ENCODE assay signal across 23 mouse cellular contexts in the genomic region with DNA sequence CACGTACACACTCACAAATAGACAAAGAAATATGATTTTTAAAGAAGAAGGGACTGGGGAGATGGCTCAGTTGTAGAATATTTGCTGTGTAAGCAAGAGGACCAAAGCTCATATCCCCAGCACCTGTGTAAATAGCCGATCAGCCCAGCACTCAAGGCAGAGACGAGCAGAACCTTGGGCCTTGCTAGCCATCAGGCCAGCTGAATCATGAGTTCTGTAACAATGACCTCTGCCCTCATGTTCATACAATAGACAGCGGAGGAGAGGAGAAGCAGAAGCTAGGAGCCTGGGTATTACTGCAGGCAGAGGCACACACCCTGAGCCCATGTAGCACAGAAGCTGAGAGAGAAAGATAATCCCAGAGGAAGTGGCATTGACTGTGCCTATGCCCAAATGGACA. TPM values are rescaled to one million over a fixed set of nuclear protein-coding genes. Genes with fewer than 3 reads are reported as not detected.
DNase-seq lines count a peak whose midpoint lies in the region; ATAC-seq and TF ChIP-seq lines count a peak whose summit lies in the region.
"Had no signal": no experiment of that assay in that cellular context is flagged by ENCODE, and none has a peak within 500 bp of the region (broad histone marks: within the 10 kb centered on the region; RNA-seq: fewer than 3 reads in every experiment).

No protein-coding gene starts in this region.

- H3K4me3 ChIP-seq in stomach, embryonic 16.5 days (replicated peaks; ENCODE audit: low read length) = no peak overlapping the region
- H3K4me3 ChIP-seq in stomach, postnatal 0 days (ENCODE audit: low read depth, low read length) = no peak overlapping the region
- H3K4me3 ChIP-seq: embryonic facial prominence, embryonic 13.5 days; forebrain, embryonic 12.5 days; heart, adult 2 months; heart, embryonic 12.5 days; hindbrain, embryonic 10.5 days had no signal

- H3K4me2 ChIP-seq in stomach, embryonic 16.5 days (ENCODE audit: low read depth, low read length) = no peak overlapping the region
- H3K4me2 ChIP-seq in stomach, postnatal 0 days (replicated peaks; ENCODE audit: low read depth) = no peak overlapping the region
- H3K4me2 ChIP-seq: embryonic facial prominence, embryonic 13.5 days; forebrain, embryonic 12.5 days; heart, embryonic 12.5 days had no signal

- TF ChIP-seq EP300 in stomach, postnatal 0 days (optimal IDR thresholded peaks at IDR 0.05) = no peak

- no peaks in the 10 kb centered on the region for H3K9me3 ChIP-seq in stomach, embryonic 16.5 days (replicated peaks; ENCODE audit: control insufficient read depth, low read length)
- no peaks in the 10 kb centered on the region for H3K9me3 ChIP-seq in stomach, postnatal 0 days (ENCODE audit: control insufficient read depth, low read length)
- H3K9me3 ChIP-seq: embryonic facial prominence, embryonic 13.5 days; forebrain, embryonic 12.5 days; G1E; heart, embryonic 12.5 days; hindbrain, embryonic 10.5 days had no signal

- H3K9ac ChIP-seq in stomach, embryonic 16.5 days (ENCODE audit: low read length) = no peak overlapping the region
- H3K9ac ChIP-seq in stomach, postnatal 0 days (ENCODE audit: low read length) = no peak overlapping the region
- H3K9ac ChIP-seq: embryonic facial prominence, embryonic 13.5 days; forebrain, embryonic 12.5 days; heart, embryonic 12.5 days had no signal

- intact Hi-C loops in left cerebral cortex, postnatal 10 days (cut with DNase I) = no loop called here

- no peak overlapping the region for H3K27ac ChIP-seq in stomach, embryonic 16.5 days (ENCODE audit: low read length)
- no peak overlapping the region for H3K27ac ChIP-seq in stomach, postnatal 0 days (replicated peaks)
- H3K27ac ChIP-seq: embryonic facial prominence, embryonic 13.5 days; forebrain, embryonic 12.5 days; heart, adult 2 months; hindbrain, embryonic 10.5 days had no signal

- peak; percentile 58; the same call in 1 of the 2 replicates for ATAC-seq in stomach, embryonic 16.5 days (ENCODE audit: insufficient read depth, low FRiP score)
- ATAC-seq in stomach, postnatal 0 days (ENCODE audit: low FRiP score, low TSS enrichment) = no peak
- ATAC-seq: CD4-positive, CD25-positive, alpha-beta regulatory T cell, adult 4 months; forebrain, embryonic 16.5 days; hindbrain, embryonic 16.5 days had no signal

- no peaks in the 10 kb centered on the region for H3K36me3 ChIP-seq in stomach, embryonic 16.5 days (ENCODE audit: control insufficient read depth, insufficient read depth, low read length)
- H3K36me3 ChIP-seq in stomach, postnatal 0 days (ENCODE audit: control insufficient read depth, insufficient read depth, low read length) = no peaks in the 10 kb centered on the region; the same call in 1 of the 2 replicates

- no peak for TF ChIP-seq CTCF in stomach, postnatal 0 days (IDR thresholded peaks at IDR 0.05; ENCODE audit: low read depth)

- peak; percentile 20 for DNase-seq in adrenal gland, adult 2 months
- no peak for DNase-seq in adrenal gland, adult 18-20 months (ENCODE audit: low spot score in 2 of 2)
- DNase-seq in kidney, postnatal 36 days = peak; percentile 20 to 35
- no peak for DNase-seq in kidney, postnatal 4 days
- DNase-seq in stomach, postnatal 0 days (ENCODE audit: low spot score) = no peak
- no peak for DNase-seq in cerebellum, postnatal 25 days
- no peak for DNase-seq in left cerebral cortex, postnatal 10 days (ENCODE audit: extremely low spot score in 1 of 2, low spot score in 2 of 2)
- DNase-seq: adrenal gland, postnatal 10 days; B cell, adult 2 months; cerebellum, adult 11 months; cerebellum, adult 8-10 months; cerebellum, postnatal 14 days; gastrocnemius, postnatal 10 days; heart, adult 2 months had no signal

- WGBS in stomach, embryonic 16.5 days = 62% methylated on average over 4 of the region's 4 CpGs
- 72% methylated on average over 4 of the region's 4 CpGs for WGBS in stomach, postnatal 0 days

- H3K4me1 ChIP-seq in stomach, embryonic 16.5 days (ENCODE audit: control insufficient read depth, insufficient read depth, low read length) = no peaks in the 10 kb centered on the region
- H3K4me1 ChIP-seq in stomach, postnatal 0 days (replicated peaks; ENCODE audit: control insufficient read depth, insufficient read depth) = no peaks in the 10 kb centered on the region
- H3K4me1 ChIP-seq: embryonic facial prominence, embryonic 13.5 days; forebrain, embryonic 12.5 days; hindbrain, embryonic 10.5 days had no signal

- no peaks in the 10 kb centered on the region for H3K27me3 ChIP-seq in stomach, embryonic 16.5 days (ENCODE audit: control insufficient read depth, insufficient read depth, low read length)
- H3K27me3 ChIP-seq in stomach, postnatal 0 days (ENCODE audit: control insufficient read depth, insufficient read depth, low read length) = no peaks in the 10 kb centered on the region
- H3K27me3 ChIP-seq: embryonic facial prominence, embryonic 13.5 days; forebrain, embryonic 12.5 days; heart, embryonic 12.5 days had no signal

RNA-seq across cellular contexts. Expression of a gene that starts 6.8 kb away (rescaled TPM):
- 1 to 10 TPM; 6.7 to 7.1 TPM for total RNA-seq in adrenal gland, adult 2 months (2021)
- polyA plus RNA-seq in adrenal gland, adult 2 months (2012; rRNA removed) = 10.4 and 10.8 TPM in 2 replicates
- total RNA-seq in adrenal gland, adult 18-20 months (2021) = 1 to 10 TPM; 7.4 to 8.7 TPM
- polyA plus RNA-seq in stomach, embryonic 16.5 days (2015; fragmentation: Nextera tagmentation; extraction: Ambion mirVana) = 17.3 and 18.4 TPM in 2 replicates
- polyA plus RNA-seq in stomach, postnatal 0 days (2015; fragmentation: Nextera tagmentation; extraction: Ambion mirVana) = 7.6 and 8.1 TPM in 2 replicates
- 1 to 10 TPM; 3.7 to 5.5 TPM for total RNA-seq in left cerebral cortex, postnatal 10 days (2021)

RNA-seq across cellular contexts. Expression of a gene that starts 16.5 kb away (rescaled TPM):
- 10 to 100 TPM; 11.5 to 16.3 TPM for total RNA-seq in adrenal gland, adult 2 months (2021)
- polyA plus RNA-seq in adrenal gland, adult 2 months (2012; rRNA removed) = 18.1 and 20.3 TPM in 2 replicates
- 10 to 100 TPM; 11.4 to 15.4 TPM for total RNA-seq in adrenal gland, adult 18-20 months (2021)
- 10.7 and 12.0 TPM in 2 replicates for polyA plus RNA-seq in stomach, embryonic 16.5 days (2015; fragmentation: Nextera tagmentation; extraction: Ambion mirVana)
- polyA plus RNA-seq in stomach, postnatal 0 days (2015; fragmentation: Nextera tagmentation; extraction: Ambion mirVana) = 10.0 and 10.1 TPM in 2 replicates
- 10 to 100 TPM; 20.2 to 20.8 TPM for total RNA-seq in left cerebral cortex, postnatal 10 days (2021)

RNA-seq across cellular contexts. Expression of a gene that starts 16.5 kb away (rescaled TPM):
- 10 to 100 TPM; 28.3 to 40.7 TPM for total RNA-seq in adrenal gland, adult 2 months (2021)
- polyA plus RNA-seq in adrenal gland, adult 2 months (2012; rRNA removed) = 122 and 130 TPM in 2 replicates
- 10 to 100 TPM; 21.5 to 24.7 TPM for total RNA-seq in adrenal gland, adult 18-20 months (2021)
- 22.9 and 26.6 TPM in 2 replicates for polyA plus RNA-seq in stomach, embryonic 16.5 days (2015; fragmentation: Nextera tagmentation; extraction: Ambion mirVana)
- 21.1 and 21.2 TPM in 2 replicates for polyA plus RNA-seq in stomach, postnatal 0 days (2015; fragmentation: Nextera tagmentation; extraction: Ambion mirVana)
- 1 to 10 TPM; 9.2 to 9.5 TPM for total RNA-seq in left cerebral cortex, postnatal 10 days (2021)

RNA-seq across cellular contexts. Expression of a gene that starts 20.1 kb away (rescaled TPM):
- total RNA-seq in adrenal gland, adult 2 months (2021) = 10 to 100 TPM; 42.6 to 50.7 TPM
- polyA plus RNA-seq in adrenal gland, adult 2 months (2012; rRNA removed) = 43.0 and 47.5 TPM in 2 replicates
- 10 to 100 TPM; 43.4 to 50.0 TPM for total RNA-seq in adrenal gland, adult 18-20 months (2021)
- polyA plus RNA-seq in stomach, embryonic 16.5 days (2015; fragmentation: Nextera tagmentation; extraction: Ambion mirVana) = 28.8 TPM in 2 replicates
- polyA plus RNA-seq in stomach, postnatal 0 days (2015; fragmentation: Nextera tagmentation; extraction: Ambion mirVana) = 33.0 and 37.2 TPM in 2 replicates
- total RNA-seq in left cerebral cortex, postnatal 10 days (2021) = 10 to 100 TPM; 15.8 to 19.4 TPM

RNA-seq across cellular contexts. Expression of a gene that starts 25.0 kb away (rescaled TPM):
- total RNA-seq in adrenal gland, adult 2 months (2021) = 100 to 1,000 TPM; 109 to 131 TPM
- 149 and 263 TPM in 2 replicates for polyA plus RNA-seq in adrenal gland, adult 2 months (2012; rRNA removed)
- total RNA-seq in adrenal gland, adult 18-20 months (2021) = 100 to 1,000 TPM in 1 of 2 experiments, 10 to 100 TPM in 1; 84.3 to 164 TPM
- 19.0 and 19.7 TPM in 2 replicates for polyA plus RNA-seq in stomach, embryonic 16.5 days (2015; fragmentation: Nextera tagmentation; extraction: Ambion mirVana)
- polyA plus RNA-seq in stomach, postnatal 0 days (2015; fragmentation: Nextera tagmentation; extraction: Ambion mirVana) = 26.2 and 28.0 TPM in 2 replicates
- 10 to 100 TPM; 72.6 to 72.8 TPM for total RNA-seq in left cerebral cortex, postnatal 10 days (2021)

Comparison
In these comparisons a context has a peak if more than half of its experiments do, and no peak if none do; other contexts are left out.
1. DNase-seq: peak in adrenal gland, adult 2 months (single experiment) and kidney, postnatal 36 days (2 of 2); none in adrenal gland, adult 18-20 months (0 of 2), kidney, postnatal 4 days (0 of 2), stomach, postnatal 0 days (single experiment), cerebellum, postnatal 25 days (0 of 2) and left cerebral cortex, postnatal 10 days (0 of 2).